Mouse (Mus musculus): ENCODE results near the gene Unc93a.
"Not testable (repeated sequence)": the region's sequence is repeated elsewhere in the genome, so short reads cannot be mapped to it uniquely, and the experiment has no call there.

The Unc93a gene

DNA sequence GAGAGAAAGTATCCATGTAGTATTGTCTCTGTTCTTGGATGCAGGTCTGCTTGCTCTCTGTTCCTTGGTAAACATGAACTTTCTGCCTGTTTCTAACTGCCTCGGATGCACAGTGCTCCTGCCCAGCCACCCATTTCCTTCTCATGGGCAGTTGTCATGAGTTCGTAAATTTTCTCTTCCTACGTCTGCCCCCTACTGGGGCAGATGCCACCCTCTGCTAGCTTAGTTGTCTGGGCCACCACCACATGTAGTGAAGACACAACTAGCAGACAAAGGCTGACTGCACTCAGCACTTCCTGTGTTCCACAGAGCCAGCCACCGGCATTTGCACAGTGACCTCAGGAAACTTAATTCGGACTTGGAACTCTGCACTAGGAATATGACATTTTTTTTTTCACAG is 62.4 kb downstream of the Unc93a start:
- DNase-seq (ENCODE audit: low spot score), result not testable (repeated sequence)

DNA sequence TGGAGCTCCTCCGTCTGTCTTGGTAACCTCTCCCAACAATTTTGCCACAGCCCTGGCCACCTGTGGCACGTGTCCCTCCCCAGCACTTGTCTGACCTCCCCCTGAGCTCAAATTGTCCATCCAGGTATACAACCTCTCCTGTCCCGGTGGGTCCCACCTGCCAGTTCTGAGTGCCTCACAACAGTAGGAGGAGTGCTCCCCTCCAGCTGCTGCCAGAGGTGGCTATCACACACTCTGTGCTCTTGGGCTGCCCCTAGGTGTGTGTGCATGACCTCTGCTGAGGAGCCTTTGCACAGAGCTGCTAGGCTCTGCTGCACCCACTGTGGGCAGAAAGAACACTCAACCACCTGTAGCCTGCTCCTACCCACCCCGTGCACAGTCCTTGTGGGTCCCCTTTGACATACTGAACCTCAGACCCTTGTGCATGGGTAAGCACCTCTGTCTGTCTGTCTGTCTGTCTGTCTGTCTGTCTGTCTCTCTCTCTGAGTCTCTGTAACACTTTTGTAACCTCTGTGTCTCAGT is 63.7 kb downstream of the Unc93a start:
- not testable (repeated sequence) for DNase-seq (ENCODE audit: low spot score)

DNA sequence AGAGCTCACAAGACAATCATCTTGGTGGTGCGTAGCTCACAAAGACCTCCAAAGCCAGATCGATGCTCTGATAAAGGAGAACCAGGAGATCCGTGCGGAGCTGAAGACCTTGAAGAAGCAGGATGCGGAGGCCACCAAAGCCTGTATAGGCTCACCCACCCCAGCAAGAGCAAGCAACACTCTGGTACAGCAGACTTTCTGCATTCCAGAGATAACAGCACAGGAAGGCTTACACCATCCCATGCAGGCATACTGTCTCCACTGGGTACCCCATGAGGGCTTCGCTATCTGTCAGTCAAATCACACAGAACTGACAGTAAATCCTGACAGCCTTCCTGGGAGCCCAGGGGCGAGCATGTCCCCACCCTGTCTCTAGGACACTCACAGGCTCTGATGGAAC is 68.7 kb downstream of the Unc93a start:
- DNase-seq (ENCODE audit: low spot score), result not testable (repeated sequence)

DNA sequence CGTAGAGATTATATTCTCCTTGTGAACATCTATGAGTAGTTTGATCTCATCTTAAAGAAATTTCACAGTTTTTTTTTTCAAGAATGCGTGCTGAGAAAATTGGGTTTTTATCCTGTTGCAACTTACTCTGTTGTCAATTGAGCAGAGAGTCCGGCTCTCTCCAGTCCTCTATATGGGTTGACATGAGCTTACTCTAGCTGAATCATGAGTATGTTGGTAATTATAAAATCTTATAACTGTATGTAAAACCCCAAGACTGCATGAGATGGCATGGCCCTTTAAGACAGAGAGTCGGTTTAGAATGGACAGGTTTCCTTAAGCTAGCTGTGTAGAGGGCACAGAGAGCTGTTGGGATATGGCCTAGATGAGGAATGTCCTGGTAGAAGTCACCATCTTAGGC is 70.8 kb downstream of the Unc93a start, which contains the start of gene Tcp10b:
Gene Tcp10b, plus strand, starts transcription at position 301 of the 400 bp plus-strand sequence.
- not testable (repeated sequence) for DNase-seq (ENCODE audit: low spot score)
